ENCODE assay signal across 7 mouse cellular contexts in the genomic region with DNA sequence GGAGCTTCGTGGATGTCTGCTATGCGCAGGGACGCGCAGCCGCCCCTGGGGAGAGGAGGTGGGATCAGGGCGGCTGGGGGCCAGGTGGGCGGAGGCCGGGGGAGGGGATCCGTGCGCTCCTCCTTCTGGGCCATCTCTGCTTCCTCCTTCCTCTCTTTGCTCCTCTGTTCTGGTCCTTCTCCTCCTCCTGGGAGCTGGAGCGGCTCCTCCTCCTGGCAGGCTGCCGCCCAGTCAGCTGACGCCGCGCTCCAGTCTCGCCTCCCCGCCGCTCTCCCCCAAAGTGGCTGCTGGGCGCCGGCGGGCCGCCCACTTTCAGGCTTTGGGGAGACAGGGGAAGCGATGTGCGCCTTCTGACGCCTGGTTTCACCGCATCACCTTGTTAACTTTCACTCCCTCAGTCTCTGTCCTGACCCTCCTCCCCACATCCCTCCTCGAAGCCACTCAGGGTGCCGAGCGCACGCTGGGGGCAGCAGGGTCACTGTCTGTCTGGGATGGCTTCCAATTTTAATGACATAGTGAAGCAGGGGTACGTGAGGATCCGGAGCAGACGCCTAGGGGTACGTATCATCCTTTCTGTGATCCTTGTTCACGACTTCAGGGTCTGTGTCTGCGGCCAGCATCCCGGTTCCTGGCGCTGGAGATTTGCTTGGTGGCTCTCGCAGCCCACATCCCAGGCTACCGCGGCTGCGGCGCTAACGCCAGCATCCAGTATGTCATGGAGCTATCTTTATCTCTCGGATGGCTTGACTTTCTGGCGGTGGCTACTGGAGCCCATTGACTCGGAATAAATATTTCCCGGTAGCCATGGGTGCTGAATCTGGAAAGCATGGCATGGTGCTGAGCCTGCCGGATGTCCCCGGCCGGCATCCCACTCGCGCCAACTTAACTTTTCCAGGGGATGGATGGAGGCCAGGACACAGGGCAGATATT. TPM values are rescaled to one million over a fixed set of nuclear protein-coding genes. Genes with fewer than 3 reads are reported as not detected.
DNase-seq lines count a peak whose midpoint lies in the region; ATAC-seq and TF ChIP-seq lines count a peak whose summit lies in the region.

A gene (plus strand): TSS at position 176 of the 930 bp plus-strand sequence.

- ATAC-seq in forebrain, embryonic 16.5 days, result peak; percentile 93
- ATAC-seq in liver, embryonic 15.5 days (ENCODE audit: insufficient read depth), result no peak

- peaks cover 15% of the 10 kb centered on the region for H3K4me1 ChIP-seq in forebrain, embryonic 16.5 days (replicated peaks; ENCODE audit: control insufficient read depth, insufficient read depth, low read length)
- H3K4me1 ChIP-seq in liver, embryonic 15.5 days (replicated peaks), result no peaks in the 10 kb centered on the region

- peak within 1 kb of the TSS; percentile 77 for H3K9ac ChIP-seq in forebrain, embryonic 16.5 days (replicated peaks; ENCODE audit: low read depth, low read length)
- H3K9ac ChIP-seq in liver, embryonic 15.5 days, result no peak within 1 kb of the TSS

- no peaks in the 10 kb centered on the region for H3K9me3 ChIP-seq in forebrain, embryonic 16.5 days (ENCODE audit: control insufficient read depth, low read length)
- 0 out of 2 replicates have a peak, but pooled peaks cover 3% of the 10 kb centered on the region for H3K9me3 ChIP-seq in liver, embryonic 15.5 days (replicated peaks)

- peak within 1 kb of the TSS; percentile 84 for H3K4me2 ChIP-seq in forebrain, embryonic 16.5 days (ENCODE audit: low read length)
- peak within 1 kb of the TSS; percentile 36 for H3K4me2 ChIP-seq in liver, embryonic 15.5 days

- H3K36me3 ChIP-seq in forebrain, embryonic 16.5 days (ENCODE audit: control insufficient read depth, insufficient read depth), result no peaks in the 10 kb centered on the region
- no peaks in the 10 kb centered on the region for H3K36me3 ChIP-seq in liver, embryonic 15.5 days (replicated peaks)

- H3K4me3 ChIP-seq in forebrain, embryonic 16.5 days (replicated peaks; ENCODE audit: low read length), result peak within 1 kb of the TSS; percentile 74
- peak within 1 kb of the TSS; percentile 79 for H3K4me3 ChIP-seq in layer of hippocampus, adult 2 months
- peak within 1 kb of the TSS; percentile 26 for H3K4me3 ChIP-seq in liver, embryonic 15.5 days (replicated peaks)

- under 1% methylated on average over 53 of the region's 53 CpGs for WGBS in forebrain, embryonic 16.5 days
- 4% methylated on average over 53 of the region's 53 CpGs for WGBS in liver, embryonic 15.5 days (ENCODE audit: insufficient replicate concordance)

- 0 out of 2 replicates have a peak, but pooled peaks have one; percentile 3 for TF ChIP-seq CTCF in layer of hippocampus, adult 2 months (conservative IDR thresholded peaks at IDR 0.05)

- intact Hi-C loops in heart, postnatal 14 days (cut with DNase I), result loop anchor here (10.0 kb wide), 1 partner anchor 217 kb away; no protein-coding TSS in a partner anchor

- H3K27me3 ChIP-seq in forebrain, embryonic 16.5 days (replicated peaks; ENCODE audit: control insufficient read depth, insufficient read depth, low read length), result no peaks in the 10 kb centered on the region
- peaks cover 23% of the 10 kb centered on the region for H3K27me3 ChIP-seq in liver, embryonic 15.5 days

- H3K27ac ChIP-seq in forebrain, embryonic 16.5 days (ENCODE audit: low read length), result peak within 1 kb of the TSS; percentile 73
- peak within 1 kb of the TSS; percentile 91 for H3K27ac ChIP-seq in layer of hippocampus, adult 2 months
- H3K27ac ChIP-seq in liver, embryonic 15.5 days (replicated peaks), result no peak within 1 kb of the TSS

- peak; percentile 82 for DNase-seq in cerebellum, adult 8-10 months
- DNase-seq in heart, postnatal 14 days, result peak; percentile 80 to 83
- DNase-seq in layer of hippocampus, adult 2 months (ENCODE audit: low spot score in 2 of 2), result peak; percentile 89 to 90
- peak; percentile 65 for DNase-seq in ovary, adult 18-20 months (ENCODE audit: low spot score)
- peak; percentile 69 for DNase-seq in yolk sac, embryonic 10.5 days (ENCODE audit: low spot score)

RNA-seq across cellular contexts. Expression of the gene that starts here (rescaled TPM):
- 96.5 and 121 TPM in 2 replicates for polyA plus RNA-seq in forebrain, embryonic 16.5 days (2015; fragmentation: Nextera tagmentation; extraction: Ambion mirVana)
- under 1 TPM; 0.27 to 0.45 TPM for total RNA-seq in heart, postnatal 14 days (2021)
- 10 to 100 TPM; 12.5 to 14.7 TPM for total RNA-seq in layer of hippocampus, adult 2 months (2021)
- 0.37 and 0.50 TPM in 2 replicates for polyA plus RNA-seq in liver, embryonic 15.5 days (2015; fragmentation: Nextera tagmentation; extraction: Ambion mirVana)

Comparison
In these comparisons a context has a peak if more than half of its experiments do, and no peak if none do; other contexts are left out.
1. RNA of the gene that starts here (total RNA-seq): 12.5 to 14.7 TPM in layer of hippocampus, adult 2 months; 0.27 to 0.45 TPM in heart, postnatal 14 days; every median in the first group is over 4 times any median in the second.
2. RNA of the gene that starts here (polyA plus RNA-seq): 96.5 to 121 TPM in forebrain, embryonic 16.5 days; 0.37 to 0.50 TPM in liver, embryonic 15.5 days; every median in the first group is over 10 times any median in the second.
3. Peak in DNase-seq in heart, postnatal 14 days; RNA of the gene not detected or under 1 TPM.
4. H3K4me3 ChIP-seq: peak in every context shown above with its lines; median percentile 79 in layer of hippocampus, adult 2 months; 74 in forebrain, embryonic 16.5 days; 26 in liver, embryonic 15.5 days.
5. Peak in every context shown above with its lines, with median percentiles within 50 percentile points of each other: DNase-seq.